Mouse (Mus musculus) lung, adult 18-20 months (tissue): ENCODE results near the gene Golga4.
A peak's percentile ranks its signal among the peaks of the same experiment; 100 is the strongest.

ENCODE experiments used
- DNase-seq, 2 experiments: peaks; one replicate each; pipeline ENCODE4 v3.0.0; 2022; ENCODE audit warnings: mixed read lengths in 2 of 2

Gene Golga4

DNA sequence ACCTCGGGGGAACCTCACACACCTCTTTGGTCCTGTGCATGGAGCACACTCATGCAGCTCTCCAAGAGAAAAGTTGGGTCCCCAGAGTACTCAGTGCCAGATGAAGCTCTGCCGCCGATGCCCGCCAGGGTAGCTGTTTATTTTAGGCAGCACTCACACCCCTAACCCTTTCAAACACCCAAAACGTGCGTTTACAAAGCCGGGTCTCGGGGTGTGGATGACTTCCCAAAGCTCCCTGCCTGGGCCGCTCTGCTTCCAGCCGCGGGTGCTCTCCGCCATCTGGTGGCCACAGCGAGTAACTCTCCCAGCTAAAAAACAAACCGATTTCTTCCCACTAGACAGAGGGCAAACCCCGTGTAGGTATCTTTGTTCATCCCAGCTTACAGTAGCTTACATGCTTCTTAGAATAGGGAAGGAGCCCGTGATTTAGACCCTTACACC lies 16.5 kb upstream of the Golga4 start:
- DNase-seq, result peak; percentile 55 to 65

DNA sequence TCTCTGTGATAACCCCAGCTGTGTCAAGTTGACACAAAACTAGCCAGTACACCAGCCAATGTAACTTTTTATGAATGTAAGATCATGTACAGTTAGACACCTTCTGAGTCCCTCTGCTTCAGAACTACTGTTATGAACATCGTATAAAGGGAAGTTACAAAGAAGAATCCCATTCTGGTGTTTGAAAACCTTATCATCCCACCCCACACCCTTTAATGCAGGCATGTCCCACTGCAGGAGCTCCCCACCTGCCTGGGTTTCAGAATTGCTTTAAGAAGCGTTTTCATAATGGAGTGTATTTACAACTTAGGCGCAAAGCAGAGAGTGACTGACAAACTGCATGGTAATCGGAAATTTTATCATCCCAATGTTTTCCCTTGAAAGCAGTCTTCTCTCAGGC lies 14.9 kb upstream of the Golga4 start:
- no peak for DNase-seq

GRCm38 (mm10) chr9:118492932-118493698 lies 13.0 kb upstream of the Golga4 start:
- DNase-seq, result no peak

GRCm38 (mm10) chr9:118494106-118494505 lies 12.0 kb upstream of the Golga4 start:
- no peak for DNase-seq

GRCm38 (mm10) chr9:118495933-118496332 lies 10.1 kb upstream of the Golga4 start:
- no peak for DNase-seq

GRCm38 (mm10) chr9:118496952-118497351 lies 9.1 kb upstream of the Golga4 start:
- DNase-seq, result no peak

GRCm38 (mm10) chr9:118498061-118498460 lies 8.0 kb upstream of the Golga4 start:
- DNase-seq, result no peak

DNA sequence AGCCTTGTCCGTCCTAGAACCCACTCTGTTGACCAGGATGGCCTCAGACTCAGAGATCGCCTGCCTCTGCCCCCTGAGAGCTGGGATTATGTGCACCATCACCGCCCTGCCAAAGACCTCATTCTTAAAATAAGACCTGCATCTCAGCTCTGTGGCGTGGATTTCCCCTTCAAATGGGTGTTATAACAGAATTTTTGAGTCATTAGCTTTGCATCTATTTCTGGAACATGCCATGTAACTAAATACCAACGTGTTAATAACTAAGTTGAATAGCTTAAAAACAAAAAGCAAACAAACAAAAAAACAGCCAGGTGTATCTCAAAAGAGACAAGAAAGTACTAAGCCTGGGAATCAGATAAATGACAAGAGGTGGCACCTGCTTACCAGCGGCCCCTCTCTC lies 5.1 kb upstream of the Golga4 start:
- DNase-seq, result no peak

- DNase-seq, result no peak
Measured at GRCm38 (mm10) chr9:118504656-118505055, 1.4 kb upstream of the Golga4 start.

- DNase-seq, result peak; percentile 23 to 24
Measured at GRCm38 (mm10) chr9:118506404-118507231, 551 bp downstream of the Golga4 start.

GRCm38 (mm10) chr9:118507552-118507951 lies 1.5 kb downstream of the Golga4 start:
- no peak for DNase-seq

GRCm38 (mm10) chr9:118508601-118509000 lies 2.5 kb downstream of the Golga4 start:
- no peak for DNase-seq

- peak in 1 of 2 experiments; percentile 28 for DNase-seq
Measured at GRCm38 (mm10) chr9:118510941-118511690, 5.0 kb downstream of the Golga4 start.

GRCm38 (mm10) chr9:118512681-118513233 lies 6.7 kb downstream of the Golga4 start:
- DNase-seq, result peak; percentile 36 to 67

DNA sequence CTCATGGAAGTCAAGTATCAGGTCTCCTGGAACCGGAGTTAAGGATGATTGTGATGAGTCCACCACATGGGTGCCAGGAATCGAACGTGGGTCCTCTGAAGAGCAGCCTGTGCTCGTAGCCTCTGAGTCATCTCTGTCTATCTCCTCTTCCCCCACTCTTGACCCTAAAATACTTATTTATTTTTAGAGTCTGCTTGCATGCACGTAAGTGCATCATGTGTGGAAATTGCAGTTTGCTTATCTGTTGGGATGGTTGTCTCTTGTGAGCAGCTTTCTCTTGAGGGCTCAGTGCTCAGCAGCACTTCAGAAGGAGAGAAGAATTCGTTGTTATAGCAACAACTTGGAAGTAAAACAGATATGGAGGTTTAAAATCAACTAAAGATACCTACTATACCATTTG lies 9.4 kb downstream of the Golga4 start:
- no peak for DNase-seq

GRCm38 (mm10) chr9:118516162-118516561 lies 10.1 kb downstream of the Golga4 start:
- DNase-seq, result no peak

GRCm38 (mm10) chr9:118517619-118518018 lies 11.6 kb downstream of the Golga4 start:
- DNase-seq, result no peak

- DNase-seq, result no peak
Measured at GRCm38 (mm10) chr9:118519101-118519500, 13.0 kb downstream of the Golga4 start.

- DNase-seq, result peak in 1 of 2 experiments; percentile 10
Measured at GRCm38 (mm10) chr9:118520011-118520410, 13.9 kb downstream of the Golga4 start.

- DNase-seq, result no peak
Measured at GRCm38 (mm10) chr9:118520858-118521257, 14.8 kb downstream of the Golga4 start.

GRCm38 (mm10) chr9:118521659-118522058 lies 15.6 kb downstream of the Golga4 start:
- DNase-seq, result no peak

- no peak for DNase-seq
Measured at GRCm38 (mm10) chr9:118523738-118524137, 17.7 kb downstream of the Golga4 start.

DNA sequence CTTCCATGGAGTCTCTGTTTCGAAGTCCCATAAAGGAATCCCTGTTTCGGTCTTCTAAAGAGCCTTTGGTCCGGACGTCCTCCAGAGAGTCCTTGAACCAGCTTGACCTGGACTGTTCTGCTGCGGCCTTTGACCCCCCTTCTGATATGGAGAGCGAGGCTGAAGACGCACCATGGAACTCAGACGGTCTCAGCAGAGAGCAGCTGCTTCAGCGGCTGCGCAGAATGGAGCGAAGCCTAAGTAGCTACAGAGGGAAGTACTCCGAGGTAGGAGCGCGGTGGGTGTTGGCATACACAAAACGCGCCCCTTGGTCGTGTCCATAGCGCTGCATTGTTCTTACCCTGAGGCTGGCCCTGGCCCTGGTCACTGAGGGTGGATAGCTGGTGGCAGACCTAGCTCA lies 21.0 kb downstream of the Golga4 start:
- DNase-seq, result no peak
